Mouse (Mus musculus) gonadal fat pad, adult 2 months (tissue): ENCODE measurements around the gene Cct7. TPM values are rescaled to one million over a fixed set of nuclear protein-coding genes. Genes with fewer than 3 reads are reported as not detected.

Source experiments
- DNase-seq: peaks from one replicate; pipeline ENCODE4 v3.0.0-alpha.2; 2012; ENCODE audit warnings: low read depth
- polyA plus RNA-seq: library from polyadenylated mRNA; depleted of rRNA; stranded (reverse); fragments of >200 nt; gene quantifications from 2 replicates; pipeline ENCODE4 v1.2.3, GENCODE M21; 2012

Gene Cct7
- polyA plus RNA-seq, 1 experiment: 108 TPM

GRCm38 (mm10) chr6:85452411-85452665 lies 1.0 kb downstream of the Cct7 start:
- DNase-seq: no peak

- no peak for DNase-seq
These were observed 1.5 kb downstream of the Cct7 start for GRCm38 (mm10) chr6:85452816-85453215.

- DNase-seq: no peak
These were observed 8.3 kb downstream of the Cct7 start for GRCm38 (mm10) chr6:85459621-85460020.

- DNase-seq: no peak
These were observed 14.1 kb downstream of the Cct7 start for GRCm38 (mm10) chr6:85465381-85465780.

- no peak for DNase-seq
These were observed 18.5 kb downstream of the Cct7 start for GRCm38 (mm10) chr6:85469660-85470430.

- DNase-seq: no peak
These were observed 20.6 kb downstream of the Cct7 start for GRCm38 (mm10) chr6:85471962-85472361.

- no peak for DNase-seq
These were observed 21.2 kb downstream of the Cct7 start for GRCm38 (mm10) chr6:85472542-85472941.

- DNase-seq: no peak
These were observed 24.3 kb downstream of the Cct7 start for GRCm38 (mm10) chr6:85475581-85475980.

GRCm38 (mm10) chr6:85477366-85477917 lies 26.1 kb downstream of the Cct7 start:
- no peak for DNase-seq

GRCm38 (mm10) chr6:85478416-85478815 lies 27.1 kb downstream of the Cct7 start:
- no peak for DNase-seq

- DNase-seq: no peak
These were observed 28.7 kb downstream of the Cct7 start for GRCm38 (mm10) chr6:85479979-85480378.

GRCm38 (mm10) chr6:85480685-85481084 lies 29.4 kb downstream of the Cct7 start:
- DNase-seq: no peak

- no peak for DNase-seq
These were observed 32.8 kb downstream of the Cct7 start for GRCm38 (mm10) chr6:85483843-85484721.

GRCm38 (mm10) chr6:85485738-85486137 lies 34.4 kb downstream of the Cct7 start:
- no peak for DNase-seq

- no peak for DNase-seq
These were observed 37.2 kb downstream of the Cct7 start for GRCm38 (mm10) chr6:85488510-85488909.

- DNase-seq: no peak
These were observed 38.4 kb downstream of the Cct7 start for GRCm38 (mm10) chr6:85489717-85490116.

- DNase-seq: no peak
These were observed 38.9 kb downstream of the Cct7 start for GRCm38 (mm10) chr6:85490252-85490651.

- no peak for DNase-seq
These were observed 40.3 kb downstream of the Cct7 start for GRCm38 (mm10) chr6:85491606-85492005.

GRCm38 (mm10) chr6:85496976-85497375 lies 45.7 kb downstream of the Cct7 start:
- no peak for DNase-seq

GRCm38 (mm10) chr6:85498147-85498546 lies 46.8 kb downstream of the Cct7 start:
- DNase-seq: no peak

GRCm38 (mm10) chr6:85500416-85500815 lies 49.1 kb downstream of the Cct7 start:
- no peak for DNase-seq

- no peak for DNase-seq
These were observed 50.3 kb downstream of the Cct7 start for GRCm38 (mm10) chr6:85501571-85502102.
